Mouse (Mus musculus) C2C12 (cell line): ENCODE results near the gene Rgs10.

Source experiments
- CEBPB ChIP-seq: IDR thresholded peaks from one replicate; pipeline ENCODE4 v1.6.1; 2011; ENCODE audit warnings: low read depth, mild to moderate bottlenecking, control low read depth, moderate library complexity
- CTCF ChIP-seq: IDR thresholded peaks from one replicate; pipeline ENCODE4 v1.5.1; 2011; ENCODE audit not compliant: control insufficient read depth, insufficient read depth, insufficient read length
- MAX ChIP-seq: IDR thresholded peaks from one replicate; pipeline ENCODE4 v1.6.1; 2011; ENCODE audit warnings: mild to moderate bottlenecking, control low read depth
- MYOD1 ChIP-seq: IDR thresholded peaks from one replicate; pipeline ENCODE4 v1.6.1; 2011; ENCODE audit warnings: low read depth; ENCODE audit not compliant: control insufficient read depth, insufficient read length

- TF ChIP-seq CTCF = no peak
- no peak for TF ChIP-seq MYOD1
- TF ChIP-seq CEBPB = no peak
- no peak for TF ChIP-seq MAX
These were observed 20.7 kb upstream of the Rgs10 start for GRCm38 (mm10) chr7:128439251-128439650.
